Mouse (Mus musculus): ENCODE measurements around the gene Otud3.

DNA sequence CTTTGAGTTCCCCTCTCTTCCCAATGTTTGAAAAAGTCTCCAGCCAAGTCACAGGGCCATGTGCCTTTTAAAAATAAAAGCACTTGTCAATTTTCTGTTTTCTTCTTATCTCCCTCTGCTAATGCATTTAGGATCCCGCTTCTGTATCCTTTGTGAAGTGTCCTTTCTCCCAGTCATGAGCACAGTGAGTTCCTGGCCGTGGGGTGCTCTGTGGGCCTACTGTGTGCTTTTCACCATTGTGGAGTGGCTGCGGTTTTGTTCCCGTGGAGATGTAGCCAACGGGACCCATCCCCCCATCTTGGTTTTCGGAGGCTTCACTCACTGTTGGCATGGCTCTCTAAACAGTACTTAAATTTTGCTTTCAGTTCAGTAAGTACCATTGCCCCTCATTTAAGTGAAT is 47.8 kb downstream of the Otud3 start:
- TF ChIP-seq ETS1 (IDR thresholded peaks at IDR 0.05; ENCODE audit: low read depth, low read length) (no peak), MAZ (IDR thresholded peaks at IDR 0.05; ENCODE audit: low read depth, low read length) (no peak), POLR2A (IDR thresholded peaks at IDR 0.05; ENCODE audit: control insufficient read depth in 1 of 2, insufficient read depth in 1 of 2, low read depth in 1 of 2, low read length in 2 of 2, poor library complexity in 1 of 2) (no peak), CTCF (IDR thresholded peaks at IDR 0.05 in 2 of 3, conservative IDR thresholded peaks at IDR 0.05 in 1 of 3; ENCODE audit: control insufficient read depth in 1 of 3, insufficient read depth in 1 of 3, low read depth in 2 of 3, low read length in 3 of 3, poor library complexity in 1 of 3, severe bottlenecking in 1 of 3) (no peak), RAD21 (IDR thresholded peaks at IDR 0.05; ENCODE audit: low read depth, low read length) (no peak), EP300 (IDR thresholded peaks at IDR 0.05; ENCODE audit: low read depth in 1 of 2, low read length in 2 of 2) (no peak), POLR2AphosphoS5 (IDR thresholded peaks at IDR 0.05; ENCODE audit: borderline replicate concordance, low read depth, low read length) (no peak), SMC3 (IDR thresholded peaks at IDR 0.05; ENCODE audit: low read depth, low read length) (no peak), POLR2AphosphoS2 (IDR thresholded peaks at IDR 0.05; ENCODE audit: low read length) (no peak), BHLHE40 (IDR thresholded peaks at IDR 0.05; ENCODE audit: borderline replicate concordance, low read depth, low read length) (no peak)
